Mouse (Mus musculus) left cerebral cortex, postnatal 36 days (tissue): ENCODE results near the gene Zswim8. TPM values are rescaled to one million over a fixed set of nuclear protein-coding genes. Genes with fewer than 3 reads are reported as not detected.
A peak's percentile ranks its signal among the peaks of the same experiment; 100 is the strongest.

Experiments
- DNase-seq, 2 experiments: peaks; one replicate each; pipeline ENCODE4 v3.0.0; 2021 to 2022; ENCODE audit warnings: low spot score in 2 of 2, mixed read lengths in 1 of 2
- intact Hi-C: fragments of 180-260 bp; cut with DNase I; formaldehyde crosslinking; loops from one replicate; pipeline ENCODE4 v1.15.1; 2025
- total RNA-seq, 2 experiments: library from RNA; stranded (reverse); gene quantifications; 2 replicates each; pipeline ENCODE4 v1.2.3; 2021

Zswim8 gene
- total RNA-seq, 2 experiments from 2014 or later, result 131 to 196 TPM

GRCm38 (mm10) chr14:20724043-20724442 lies 16.7 kb downstream of the Zswim8 start:
- DNase-seq, result peak; percentile 57 to 73
- intact Hi-C loops, result no loop called here

GRCm38 (mm10) chr14:20725660-20726339 lies 18.4 kb downstream of the Zswim8 start:
- DNase-seq, result no peak
- intact Hi-C loops, result no loop called here

GRCm38 (mm10) chr14:20729871-20730270 lies 22.5 kb downstream of the Zswim8 start:
- intact Hi-C loops, result loop anchor here (5.0 kb wide), 1 partner anchor 62 kb away; the partner anchor contains the start of gene Camk2g
- DNase-seq, result no peak

GRCm38 (mm10) chr14:20730853-20731602 lies 23.7 kb downstream of the Zswim8 start:
- intact Hi-C loops, result loop anchor here (5.0 kb wide), 1 partner anchor 61 kb away; the partner anchor contains the start of gene Camk2g
- no peak for DNase-seq

- intact Hi-C loops, result loop anchor here (5.0 kb wide), 1 partner anchor 59 kb away; the partner anchor contains the start of gene Camk2g
- no peak for DNase-seq
These were observed 25.9 kb downstream of the Zswim8 start for GRCm38 (mm10) chr14:20733041-20733951.

- peak; percentile 84 to 88 for DNase-seq
- intact Hi-C loops, result loop anchor here (5.0 kb wide), 1 partner anchor 58 kb away; the partner anchor contains the start of gene Camk2g
These were observed 26.8 kb downstream of the Zswim8 start, which contains the start of gene Ndst2 for GRCm38 (mm10) chr14:20733952-20734774. Gene Ndst2, minus strand, starts transcription at chr14:20734562.

GRCm38 (mm10) chr14:20735052-20735451 lies 27.7 kb downstream of the Zswim8 start:
- DNase-seq, result no peak
- intact Hi-C loops, result no loop called here

- no peak for DNase-seq
- intact Hi-C loops, result no loop called here
These were observed 28.6 kb downstream of the Zswim8 start for GRCm38 (mm10) chr14:20735892-20736390.

- intact Hi-C loops, result no loop called here
- peak; percentile 32 to 53 for DNase-seq
These were observed 30.0 kb downstream of the Zswim8 start for GRCm38 (mm10) chr14:20737306-20737705.

- DNase-seq, result no peak
- intact Hi-C loops, result no loop called here
These were observed 31.2 kb downstream of the Zswim8 start for GRCm38 (mm10) chr14:20738511-20738910.

- intact Hi-C loops, result no loop called here
- no peak for DNase-seq
These were observed 33.9 kb downstream of the Zswim8 start for GRCm38 (mm10) chr14:20741301-20741700.

GRCm38 (mm10) chr14:20743614-20744013 lies 36.3 kb downstream of the Zswim8 start:
- no peak for DNase-seq
- intact Hi-C loops, result no loop called here

GRCm38 (mm10) chr14:20746935-20747334 lies 39.6 kb downstream of the Zswim8 start:
- DNase-seq, result no peak
- intact Hi-C loops, result no loop called here

- intact Hi-C loops, result no loop called here
- DNase-seq, result no peak
These were observed 41.0 kb downstream of the Zswim8 start for GRCm38 (mm10) chr14:20748388-20748787.

GRCm38 (mm10) chr14:20749494-20750051 lies 42.2 kb downstream of the Zswim8 start:
- DNase-seq, result no peak
- intact Hi-C loops, result no loop called here

- intact Hi-C loops, result no loop called here
- no peak for DNase-seq
These were observed 43.2 kb downstream of the Zswim8 start for GRCm38 (mm10) chr14:20750503-20750902.

GRCm38 (mm10) chr14:20753792-20754191 lies 46.4 kb downstream of the Zswim8 start:
- intact Hi-C loops, result no loop called here
- DNase-seq, result no peak

- no peak for DNase-seq
- intact Hi-C loops, result loop anchor here (5.0 kb wide), 1 partner anchor 110 kb away; no protein-coding TSS in a partner anchor
These were observed 50.1 kb downstream of the Zswim8 start for GRCm38 (mm10) chr14:20757370-20757907.
